Mouse (Mus musculus) right cerebral cortex, postnatal 36 days (tissue): ENCODE measurements around the gene 2310061I04Rik.

ENCODE experiments used
- DNase-seq, 2 experiments: peaks; one replicate each; pipeline ENCODE4 v3.0.0; 2022; ENCODE audit warnings: low spot score in 2 of 2, mixed read lengths in 1 of 2

2310061I04Rik gene

GRCm38 (mm10) chr17:35916297-35917142 lies 19.3 kb upstream of the 2310061I04Rik start, which contains the start of the genes Mrps18b and Ppp1r10:
TSS of gene Mrps18b (minus strand) at chr17:35916389.
TSS of gene Ppp1r10 (plus strand) at chr17:35916434.
- DNase-seq, result peak; percentile 99 to 100

GRCm38 (mm10) chr17:35915538-35916296 lies 18.5 kb upstream of the 2310061I04Rik start:
- no peak for DNase-seq

GRCm38 (mm10) chr17:35914975-35915374 lies 17.7 kb upstream of the 2310061I04Rik start:
- no peak for DNase-seq

- peak; percentile 90 to 92 for DNase-seq
Measured at GRCm38 (mm10) chr17:35909919-35910369, 12.7 kb upstream of the 2310061I04Rik start, which contains the start of gene Atat1. TSS of gene Atat1 (minus strand) at chr17:35910075.

GRCm38 (mm10) chr17:35909186-35909918 lies 12.1 kb upstream of the 2310061I04Rik start:
- DNase-seq, result peak in 1 of 2 experiments; percentile 39

GRCm38 (mm10) chr17:35907609-35908008 lies 10.4 kb upstream of the 2310061I04Rik start:
- DNase-seq, result no peak

GRCm38 (mm10) chr17:35905587-35905986 lies 8.4 kb upstream of the 2310061I04Rik start:
- DNase-seq, result no peak

- no peak for DNase-seq
Measured at GRCm38 (mm10) chr17:35903992-35904355, 6.7 kb upstream of the 2310061I04Rik start.

- no peak for DNase-seq
Measured at GRCm38 (mm10) chr17:35903343-35903991, 6.2 kb upstream of the 2310061I04Rik start.

- DNase-seq, result no peak
Measured at GRCm38 (mm10) chr17:35900636-35901035, 3.4 kb upstream of the 2310061I04Rik start.

- no peak for DNase-seq
Measured at GRCm38 (mm10) chr17:35897644-35898573, 678 bp upstream of the 2310061I04Rik start.

GRCm38 (mm10) chr17:35887725-35888124 lies 9.5 kb downstream of the 2310061I04Rik start:
- DNase-seq, result no peak

GRCm38 (mm10) chr17:35883777-35884176 lies 13.5 kb downstream of the 2310061I04Rik start:
- DNase-seq, result no peak

GRCm38 (mm10) chr17:35882924-35883323 lies 14.3 kb downstream of the 2310061I04Rik start:
- no peak for DNase-seq

GRCm38 (mm10) chr17:35879245-35880057 lies 17.8 kb downstream of the 2310061I04Rik start, which contains the start of gene Dhx16:
TSS of gene Dhx16 (plus strand) at chr17:35879819.
- peak; percentile 94 for DNase-seq

GRCm38 (mm10) chr17:35874721-35875120 lies 22.5 kb downstream of the 2310061I04Rik start:
- DNase-seq, result peak; percentile 55 to 62

- peak; percentile 68 to 72 for DNase-seq
Measured at GRCm38 (mm10) chr17:35873774-35874519, 23.3 kb downstream of the 2310061I04Rik start.
